In the genomic region with DNA sequence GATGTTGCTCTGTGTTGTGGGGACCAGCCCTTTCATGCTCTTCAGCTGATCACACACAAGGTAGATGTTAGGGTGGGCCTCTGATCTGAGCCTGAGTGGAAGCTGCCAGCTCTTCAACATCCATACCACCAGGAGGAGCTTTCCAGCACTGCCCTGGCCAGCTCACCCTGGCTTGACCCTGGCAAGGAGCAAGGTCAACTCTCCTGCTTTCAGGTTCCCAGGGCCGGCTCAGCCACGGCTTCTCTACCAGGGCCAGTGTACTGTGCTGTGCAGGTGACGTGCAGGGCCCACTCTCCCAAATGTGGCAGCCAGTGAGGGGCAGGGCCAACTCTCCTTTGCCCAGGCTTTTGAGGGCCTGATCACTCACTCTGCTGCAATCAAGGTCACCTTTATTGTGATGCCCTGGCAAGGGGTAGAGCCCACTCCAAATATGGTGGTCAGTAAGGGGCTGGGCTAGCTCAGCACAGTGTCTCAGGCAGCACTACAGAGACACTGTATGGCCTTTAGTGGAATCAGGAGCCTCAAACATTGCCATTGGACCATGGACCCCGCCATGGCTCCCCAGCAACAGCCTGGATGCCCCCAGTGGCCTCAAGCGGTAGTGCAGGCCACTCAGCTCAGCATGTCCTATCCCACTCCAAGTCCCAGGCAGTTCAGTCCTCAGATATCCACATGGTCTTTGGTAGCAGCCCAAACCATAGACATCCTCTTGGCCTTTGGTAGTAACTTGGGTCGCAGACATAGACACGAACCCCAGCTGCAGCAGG, we compare ENCODE assay signal across 9 mouse cellular contexts. TPM values are rescaled to one million over a fixed set of nuclear protein-coding genes. Genes with fewer than 3 reads are reported as not detected.
DNase-seq lines count a peak whose midpoint lies in the region; ATAC-seq and TF ChIP-seq lines count a peak whose summit lies in the region.
"Had no signal": no experiment of that assay in that cellular context is flagged by ENCODE, and none has a peak within 500 bp of the region (broad histone marks: within the 10 kb centered on the region; RNA-seq: fewer than 3 reads in every experiment).

No protein-coding gene starts in this region.

- H3K27ac ChIP-seq in forebrain, postnatal 0 days (ENCODE audit: low read depth, low read length), result no peak overlapping the region
- no peak overlapping the region for H3K27ac ChIP-seq in forebrain, embryonic 16.5 days (ENCODE audit: low read length)
- no peak overlapping the region for H3K27ac ChIP-seq in neural tube, embryonic 15.5 days (replicated peaks)
- H3K27ac ChIP-seq in embryonic facial prominence, embryonic 10.5 days (replicated peaks), result no peak overlapping the region
- H3K27ac ChIP-seq: limb, embryonic 13.5 days had no signal

- no peaks in the 10 kb centered on the region for H3K27me3 ChIP-seq in forebrain, postnatal 0 days (ENCODE audit: insufficient read depth, low read length)
- no peaks in the 10 kb centered on the region for H3K27me3 ChIP-seq in forebrain, embryonic 16.5 days (replicated peaks; ENCODE audit: control insufficient read depth, insufficient read depth, low read length)
- H3K27me3 ChIP-seq in neural tube, embryonic 15.5 days (replicated peaks), result no peaks in the 10 kb centered on the region
- no peaks in the 10 kb centered on the region for H3K27me3 ChIP-seq in embryonic facial prominence, embryonic 10.5 days (replicated peaks; ENCODE audit: low read depth, poor library complexity, severe bottlenecking)
- H3K27me3 ChIP-seq: limb, embryonic 13.5 days had no signal

- no peaks in the 10 kb centered on the region for H3K36me3 ChIP-seq in forebrain, postnatal 0 days (ENCODE audit: insufficient read depth)
- H3K36me3 ChIP-seq in forebrain, embryonic 16.5 days (ENCODE audit: control insufficient read depth, insufficient read depth), result no peaks in the 10 kb centered on the region
- H3K36me3 ChIP-seq in neural tube, embryonic 15.5 days, result no peaks in the 10 kb centered on the region
- no peaks in the 10 kb centered on the region for H3K36me3 ChIP-seq in embryonic facial prominence, embryonic 10.5 days (replicated peaks)
- H3K36me3 ChIP-seq: limb, embryonic 13.5 days had no signal

- no peak overlapping the region for H3K9ac ChIP-seq in forebrain, postnatal 0 days
- no peak overlapping the region for H3K9ac ChIP-seq in forebrain, embryonic 16.5 days (replicated peaks; ENCODE audit: low read depth, low read length)
- no peak overlapping the region for H3K9ac ChIP-seq in neural tube, embryonic 15.5 days (replicated peaks)
- H3K9ac ChIP-seq: limb, embryonic 13.5 days had no signal

- peak; percentile 68 for TF ChIP-seq CTCF in forebrain, postnatal 0 days (IDR thresholded peaks at IDR 0.05; ENCODE audit: low read depth)

- ATAC-seq in forebrain, postnatal 0 days, result no peak
- ATAC-seq in forebrain, embryonic 16.5 days, result no peak
- no peak for ATAC-seq in neural tube, embryonic 15.5 days (ENCODE audit: low FRiP score)
- ATAC-seq in monocyte, adult 5-6 weeks (replicated peaks; ENCODE audit: insufficient number of reproducible peaks, low FRiP score, low TSS enrichment, poor library complexity, severe bottlenecking), result peak; percentile 86

- H3K9me3 ChIP-seq in forebrain, postnatal 0 days (ENCODE audit: low read length), result no peaks in the 10 kb centered on the region
- no peaks in the 10 kb centered on the region; the same call in 1 of the 2 replicates for H3K9me3 ChIP-seq in forebrain, embryonic 16.5 days (ENCODE audit: control insufficient read depth, low read length)
- no peaks in the 10 kb centered on the region for H3K9me3 ChIP-seq in neural tube, embryonic 15.5 days (replicated peaks)
- H3K9me3 ChIP-seq in embryonic facial prominence, embryonic 10.5 days, result no peaks in the 10 kb centered on the region
- H3K9me3 ChIP-seq: limb, embryonic 13.5 days had no signal

- H3K4me1 ChIP-seq in forebrain, postnatal 0 days (ENCODE audit: insufficient read depth), result no peaks in the 10 kb centered on the region
- no peaks in the 10 kb centered on the region for H3K4me1 ChIP-seq in forebrain, embryonic 16.5 days (replicated peaks; ENCODE audit: control insufficient read depth, insufficient read depth, low read length)
- no peaks in the 10 kb centered on the region for H3K4me1 ChIP-seq in neural tube, embryonic 15.5 days
- no peaks in the 10 kb centered on the region for H3K4me1 ChIP-seq in embryonic facial prominence, embryonic 10.5 days
- H3K4me1 ChIP-seq: limb, embryonic 13.5 days had no signal

- DNase-seq in forebrain, postnatal 0 days, result peak; percentile 3
- peak; percentile 48 for DNase-seq in neural tube, embryonic 10.5 days (ENCODE audit: extremely low spot score, low spot score)
- DNase-seq in embryonic facial prominence, embryonic 10.5 days (ENCODE audit: low spot score), result peak; percentile 61
- no peak for DNase-seq in urinary bladder, postnatal 10 days (ENCODE audit: low spot score)
- no peak for DNase-seq in ovary, postnatal 10 days (ENCODE audit: low spot score)

- 69% methylated on average over 7 of the region's 7 CpGs for WGBS in forebrain, postnatal 0 days
- WGBS in forebrain, embryonic 16.5 days, result 72% methylated on average over 7 of the region's 7 CpGs
- 76% methylated on average over 7 of the region's 7 CpGs for WGBS in neural tube, embryonic 15.5 days
- WGBS in embryonic facial prominence, embryonic 10.5 days, result 68% methylated on average over 7 of the region's 7 CpGs

- H3K4me2 ChIP-seq in forebrain, postnatal 0 days (ENCODE audit: low read depth), result no peak overlapping the region
- no peak overlapping the region for H3K4me2 ChIP-seq in forebrain, embryonic 16.5 days (ENCODE audit: low read length)
- no peak overlapping the region for H3K4me2 ChIP-seq in neural tube, embryonic 15.5 days
- H3K4me2 ChIP-seq: limb, embryonic 13.5 days had no signal

- no peak overlapping the region for H3K4me3 ChIP-seq in forebrain, postnatal 0 days (ENCODE audit: low read depth, low read length)
- H3K4me3 ChIP-seq in forebrain, embryonic 16.5 days (replicated peaks; ENCODE audit: low read length), result no peak overlapping the region
- no peak overlapping the region for H3K4me3 ChIP-seq in neural tube, embryonic 15.5 days (replicated peaks)
- no peak overlapping the region for H3K4me3 ChIP-seq in embryonic facial prominence, embryonic 10.5 days
- H3K4me3 ChIP-seq: limb, embryonic 13.5 days had no signal

RNA-seq across cellular contexts. Expression of gene Nos2, which starts 24.0 kb away (rescaled TPM):
- total RNA-seq in forebrain, postnatal 0 days (2014; rRNA removed), result 0.24 and 0.62 TPM in 2 replicates
- polyA plus RNA-seq in forebrain, postnatal 0 days (2015; fragmentation: Nextera tagmentation; extraction: Ambion mirVana), result 0.34 and 0.51 TPM in 2 replicates
- polyA plus RNA-seq in forebrain, embryonic 16.5 days (2015; fragmentation: Nextera tagmentation; extraction: Ambion mirVana), result 1.2 and 1.4 TPM in 2 replicates
- polyA plus RNA-seq in neural tube, embryonic 15.5 days (2015; fragmentation: Nextera tagmentation; extraction: Ambion mirVana), result 1.0 and 1.3 TPM in 2 replicates
- polyA plus RNA-seq in embryonic facial prominence, embryonic 10.5 days (2016; fragmentation: Nextera tagmentation; extraction: Ambion mirVana), result 0.77 and 1.3 TPM in 2 replicates
- total RNA-seq in monocyte, adult 5-6 weeks (2017), result not detected in 3 replicates

Comparison
In these comparisons a context has a peak if more than half of its experiments do, and no peak if none do; other contexts are left out.
1. DNase-seq: peak in forebrain, postnatal 0 days (single experiment), neural tube, embryonic 10.5 days (single experiment) and embryonic facial prominence, embryonic 10.5 days (single experiment); none in urinary bladder, postnatal 10 days (single experiment) and ovary, postnatal 10 days (single experiment).